Mouse (Mus musculus): ENCODE results near the gene Dnajb6. TPM values are rescaled to one million over a fixed set of nuclear protein-coding genes. Genes with fewer than 3 reads are reported as not detected.

Gene Dnajb6
- polyA plus RNA-seq, 1 experiment, result 49.8 TPM

DNA sequence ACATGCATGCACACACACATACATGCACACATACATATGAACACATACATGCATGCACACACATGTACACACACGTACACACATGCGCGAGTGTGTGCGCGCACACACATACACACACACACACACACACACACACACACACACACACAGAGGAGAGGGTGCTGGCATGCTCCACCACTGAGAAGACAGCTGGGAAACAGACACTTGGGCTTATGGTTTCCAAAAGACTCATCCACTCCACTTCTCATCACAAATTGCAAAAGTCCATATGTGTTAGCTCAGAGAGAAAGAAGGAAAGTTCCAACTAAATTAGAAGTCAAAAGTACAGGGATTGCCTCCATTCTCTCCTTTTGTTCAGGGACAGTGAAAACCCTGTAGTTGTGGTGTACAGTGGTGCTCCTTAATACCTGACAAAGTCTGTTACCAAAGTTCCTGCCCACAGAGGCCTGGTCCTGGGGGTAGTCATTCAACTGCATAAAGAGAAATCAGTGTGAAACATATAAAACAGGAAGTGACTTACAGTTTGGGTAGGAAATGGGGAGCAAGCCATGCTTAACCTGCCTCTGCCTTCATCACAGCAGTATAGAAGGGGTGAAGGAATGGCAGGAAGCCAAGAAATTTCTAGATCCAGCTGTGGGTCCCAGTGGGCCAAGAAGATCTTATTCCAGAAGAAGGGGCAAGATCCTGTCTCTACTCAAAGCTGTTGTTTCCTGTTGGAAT is 81.2 kb downstream of the Dnajb6 start:
- DNase-seq, result no peak

DNA sequence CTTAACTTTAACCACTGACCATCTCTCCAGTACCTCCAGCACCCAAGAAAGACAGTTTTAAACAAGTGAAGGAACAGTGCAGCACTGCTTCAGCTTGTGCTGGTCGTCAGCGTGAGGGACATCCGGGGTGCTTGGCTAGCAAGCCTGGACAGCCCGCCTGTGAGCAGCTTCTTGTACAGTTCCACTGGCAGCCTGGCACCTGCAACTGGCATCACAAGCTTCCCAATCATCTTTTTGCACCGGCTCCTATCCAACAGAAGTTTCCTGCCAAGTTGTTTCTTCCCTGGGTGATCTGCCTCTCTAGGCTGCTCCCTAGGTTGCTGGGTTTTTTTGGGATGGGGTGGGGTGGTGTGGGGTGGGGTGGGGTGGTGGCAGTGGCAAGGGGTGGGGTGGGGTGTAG is 81.9 kb downstream of the Dnajb6 start:
- Histone ChIP-seq H3K27me3 (replicated peaks; ENCODE audit: control insufficient read depth, insufficient read depth, low read length) (no peaks in the 10 kb centered on the region), H3K4me1 (ENCODE audit: control insufficient read depth, insufficient read depth, low read length) (no peaks in the 10 kb centered on the region), H3K4me3 (ENCODE audit: insufficient read depth, low read depth, low read length) (no peak overlapping the region), H3K27ac (ENCODE audit: insufficient read depth, low read depth, low read length) (no peak overlapping the region), H3K36me3 (ENCODE audit: control insufficient read depth, insufficient read depth, low read length) (no peaks in the 10 kb centered on the region)
- DNase-seq, result no peak
- TF ChIP-seq POLR2A (IDR thresholded peaks at IDR 0.05; ENCODE audit: low read depth, low read length) (no peak), CTCF (conservative IDR thresholded peaks at IDR 0.05; ENCODE audit: insufficient read depth, insufficient read length, low read depth, low read length) (no peak)
- 88% methylated on average over 5 of the region's 5 CpGs for WGBS

More for the DNA sequence above, 81.2 kb downstream of the Dnajb6 start:
- Histone ChIP-seq H3K27me3 (replicated peaks; ENCODE audit: control insufficient read depth, insufficient read depth, low read length) (no peaks in the 10 kb centered on the region), H3K27ac (ENCODE audit: insufficient read depth, low read depth, low read length) (no peak overlapping the region), H3K36me3 (ENCODE audit: control insufficient read depth, insufficient read depth, low read length) (no peaks in the 10 kb centered on the region), H3K4me1 (ENCODE audit: control insufficient read depth, insufficient read depth, low read length) (no peaks in the 10 kb centered on the region), H3K4me3 (ENCODE audit: insufficient read depth, low read depth, low read length) (no peak overlapping the region)
- TF ChIP-seq POLR2A (IDR thresholded peaks at IDR 0.05; ENCODE audit: low read depth, low read length) (no peak), CTCF (conservative IDR thresholded peaks at IDR 0.05; ENCODE audit: insufficient read depth, insufficient read length, low read depth, low read length) (no peak)
- WGBS, result 99% methylated on average over 5 of the region's 5 CpGs

DNA sequence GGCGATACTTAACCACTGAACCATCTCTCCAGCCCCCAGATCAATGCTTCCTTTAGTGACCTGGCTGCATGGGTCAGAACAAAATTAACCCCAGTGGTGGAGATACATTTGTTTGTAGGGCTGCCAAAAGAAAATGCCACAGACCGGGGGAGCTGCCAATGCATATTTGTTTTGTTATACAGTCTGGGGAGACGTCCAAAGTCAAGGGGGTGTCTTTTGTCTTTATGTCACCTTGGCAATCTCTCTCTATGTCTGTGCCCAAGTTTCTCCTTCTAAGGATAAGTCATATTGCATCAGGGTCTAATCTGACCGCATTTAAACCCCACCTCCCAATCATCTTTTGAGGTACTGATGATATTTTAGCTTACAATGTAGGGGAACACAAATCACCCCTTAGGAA is 82.8 kb downstream of the Dnajb6 start:
- H3K36me3 ChIP-seq (ENCODE audit: control insufficient read depth, insufficient read depth, low read length), result no peaks in the 10 kb centered on the region
- no peak overlapping the region for H3K27ac ChIP-seq (ENCODE audit: insufficient read depth, low read depth, low read length)
- 64% methylated on average over 4 of the region's 4 CpGs for WGBS
- no peaks in the 10 kb centered on the region for H3K4me1 ChIP-seq (ENCODE audit: control insufficient read depth, insufficient read depth, low read length)
- no peaks in the 10 kb centered on the region for H3K27me3 ChIP-seq (replicated peaks; ENCODE audit: control insufficient read depth, insufficient read depth, low read length)
- no peak overlapping the region for H3K4me3 ChIP-seq (ENCODE audit: insufficient read depth, low read depth, low read length)
- no peak for DNase-seq
- no peak for TF ChIP-seq CTCF (conservative IDR thresholded peaks at IDR 0.05; ENCODE audit: insufficient read depth, insufficient read length, low read depth, low read length)

DNA sequence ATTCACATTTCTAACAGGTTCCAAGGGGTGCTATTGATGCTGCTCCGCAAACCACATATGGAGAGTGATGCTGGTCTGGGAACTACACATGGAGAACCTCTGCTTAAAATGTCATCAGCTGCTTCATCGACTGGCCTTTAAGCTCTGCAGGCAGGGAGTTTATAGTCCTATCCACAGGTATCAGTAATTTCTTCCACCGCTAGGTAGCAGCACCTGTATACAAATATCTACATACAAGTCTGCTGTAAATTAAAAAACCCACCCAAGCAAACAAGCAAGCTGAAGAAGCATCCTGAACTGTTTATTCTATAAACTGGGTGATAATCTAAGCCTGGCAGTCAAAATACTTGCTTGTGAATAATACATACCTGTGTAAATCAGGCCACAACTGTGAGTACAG is 89.3 kb downstream of the Dnajb6 start:
- peak; percentile 41 for DNase-seq
- no peak overlapping the region for H3K27ac ChIP-seq (ENCODE audit: insufficient read depth, low read depth, low read length)
- WGBS, result 36% methylated on average over 3 of the region's 3 CpGs
- no peaks in the 10 kb centered on the region for H3K4me1 ChIP-seq (ENCODE audit: control insufficient read depth, insufficient read depth, low read length)
- H3K27me3 ChIP-seq (replicated peaks; ENCODE audit: control insufficient read depth, insufficient read depth, low read length), result no peaks in the 10 kb centered on the region
- TF ChIP-seq POLR2A (IDR thresholded peaks at IDR 0.05; ENCODE audit: low read depth, low read length), result no peak
- TF ChIP-seq CTCF (conservative IDR thresholded peaks at IDR 0.05; ENCODE audit: insufficient read depth, insufficient read length, low read depth, low read length), result 0 out of 2 replicates have a peak, but pooled peaks have one; percentile 9
- no peak overlapping the region for H3K4me3 ChIP-seq (ENCODE audit: insufficient read depth, low read depth, low read length)
- H3K36me3 ChIP-seq (ENCODE audit: control insufficient read depth, insufficient read depth, low read length), result no peaks in the 10 kb centered on the region

DNA sequence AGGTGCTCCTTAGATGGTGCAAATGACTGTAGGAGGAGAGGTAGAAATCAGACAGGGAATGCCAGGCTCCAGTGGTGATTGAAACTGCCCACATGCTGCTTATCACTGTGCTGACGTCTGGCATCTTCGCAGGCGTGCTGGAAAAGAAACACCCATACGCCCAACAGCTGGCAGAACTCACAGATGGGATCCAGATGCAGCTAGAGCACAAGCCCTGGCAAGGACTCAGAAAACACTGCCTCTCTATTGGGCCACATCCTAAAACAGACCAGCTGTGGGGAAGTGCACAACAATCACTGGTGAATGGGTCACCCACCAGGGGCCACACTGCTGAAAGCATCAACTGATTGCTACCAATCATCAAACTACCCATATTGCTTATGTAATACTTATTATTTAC is 91.3 kb downstream of the Dnajb6 start:
- H3K4me3 ChIP-seq (ENCODE audit: insufficient read depth, low read depth, low read length), result no peak overlapping the region
- no peaks in the 10 kb centered on the region for H3K36me3 ChIP-seq (ENCODE audit: control insufficient read depth, insufficient read depth, low read length)
- TF ChIP-seq CTCF (conservative IDR thresholded peaks at IDR 0.05; ENCODE audit: insufficient read depth, insufficient read length, low read depth, low read length), result no peak
- peak; percentile 48 for DNase-seq
- H3K4me1 ChIP-seq (ENCODE audit: control insufficient read depth, insufficient read depth, low read length), result no peaks in the 10 kb centered on the region
- WGBS, result 58% methylated on average over 4 of the region's 4 CpGs
- H3K27ac ChIP-seq (ENCODE audit: insufficient read depth, low read depth, low read length), result no peak overlapping the region
- no peaks in the 10 kb centered on the region for H3K27me3 ChIP-seq (replicated peaks; ENCODE audit: control insufficient read depth, insufficient read depth, low read length)

DNA sequence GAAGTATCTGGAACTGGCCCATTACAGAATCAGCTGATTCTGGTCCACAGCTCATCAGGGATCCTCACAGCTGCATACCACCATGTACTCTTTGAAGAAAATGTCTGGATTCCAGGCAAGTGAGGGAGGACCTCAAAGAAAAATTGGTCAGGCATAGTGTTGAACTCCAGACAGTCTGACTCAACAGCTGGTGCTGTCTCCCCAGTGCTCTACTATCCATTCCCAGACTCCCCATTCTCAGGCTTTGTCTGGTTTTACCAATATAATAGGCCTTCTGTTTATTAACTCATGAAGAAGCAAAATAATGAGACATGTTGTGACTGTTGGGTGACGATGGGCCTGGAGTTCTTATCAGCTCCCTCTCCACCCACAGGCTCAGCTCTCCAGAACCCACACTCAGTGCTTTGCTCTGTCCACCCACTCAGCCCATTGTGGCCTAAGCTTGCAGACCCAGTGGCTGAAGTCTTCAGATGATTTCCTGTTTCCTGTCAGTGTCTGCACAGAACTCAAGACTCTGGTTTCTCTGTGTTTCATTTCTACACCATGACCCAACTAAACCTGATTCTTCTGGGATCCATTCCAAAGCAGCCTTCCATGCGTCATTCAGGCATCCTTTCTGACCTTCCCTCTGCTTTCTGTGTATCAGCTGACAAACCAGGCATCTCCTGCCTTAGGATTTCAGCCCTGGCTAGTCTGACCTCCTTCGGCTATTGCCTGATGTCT is 107.1 kb downstream of the Dnajb6 start:
- Histone ChIP-seq H3K36me3 (ENCODE audit: control insufficient read depth, insufficient read depth, low read length) (no peaks in the 10 kb centered on the region), H3K27ac (ENCODE audit: insufficient read depth, low read depth, low read length) (no peak overlapping the region), H3K4me1 (ENCODE audit: control insufficient read depth, insufficient read depth, low read length) (no peaks in the 10 kb centered on the region), H3K27me3 (replicated peaks; ENCODE audit: control insufficient read depth, insufficient read depth, low read length) (no peaks in the 10 kb centered on the region), H3K4me3 (ENCODE audit: insufficient read depth, low read depth, low read length) (no peak overlapping the region)
- peak; percentile 65 for DNase-seq
- 63% methylated on average over 3 of the region's 3 CpGs for WGBS
- TF ChIP-seq POLR2A (IDR thresholded peaks at IDR 0.05; ENCODE audit: low read depth, low read length) (no peak), CTCF (conservative IDR thresholded peaks at IDR 0.05; ENCODE audit: insufficient read depth, insufficient read length, low read depth, low read length) (no peak)

DNA sequence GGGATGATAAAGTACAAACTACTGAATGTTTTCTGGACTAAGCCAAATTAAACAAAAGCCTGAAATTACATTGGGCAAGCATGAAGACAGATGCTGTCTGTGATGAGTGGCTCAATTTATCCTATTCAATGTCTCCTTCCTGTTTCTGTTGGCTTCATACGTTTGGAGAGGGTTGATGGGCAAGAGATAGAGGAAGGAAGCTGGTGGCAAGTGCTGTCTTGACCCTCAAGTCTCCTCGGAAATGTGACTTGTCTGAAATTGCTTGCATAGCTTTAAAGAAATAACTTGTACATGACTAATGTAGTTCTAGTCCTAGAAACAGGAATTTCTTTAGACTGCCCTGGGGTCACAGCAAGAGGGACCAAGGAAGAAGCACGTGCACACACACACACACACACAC is 109.5 kb downstream of the Dnajb6 start:
- H3K4me3 ChIP-seq (ENCODE audit: insufficient read depth, low read depth, low read length), result no peak overlapping the region
- peak; percentile 51 for DNase-seq

More for the DNA sequence above, 109.5 kb downstream of the Dnajb6 start:
- 48% methylated on average over 3 of the region's 3 CpGs for WGBS
- H3K4me1 ChIP-seq (ENCODE audit: control insufficient read depth, insufficient read depth, low read length), result no peaks in the 10 kb centered on the region
- no peaks in the 10 kb centered on the region for H3K27me3 ChIP-seq (replicated peaks; ENCODE audit: control insufficient read depth, insufficient read depth, low read length)
- no peaks in the 10 kb centered on the region for H3K36me3 ChIP-seq (ENCODE audit: control insufficient read depth, insufficient read depth, low read length)
- H3K27ac ChIP-seq (ENCODE audit: insufficient read depth, low read depth, low read length), result peak overlapping the region; percentile 50; the same call in 1 of the 2 replicates
- TF ChIP-seq POLR2A (IDR thresholded peaks at IDR 0.05; ENCODE audit: low read depth, low read length) (no peak), CTCF (conservative IDR thresholded peaks at IDR 0.05; ENCODE audit: insufficient read depth, insufficient read length, low read depth, low read length) (no peak)
